Mouse (Mus musculus) heart, adult 2 months (tissue): Measurements from ENCODE around the gene Ccdc167.

ENCODE experiments used
- CTCF ChIP-seq: fragments of 200-600 bp; IDR thresholded peaks from 2 replicates; pipeline ENCODE4 v1.8.1; 2022; ENCODE audit warnings: antibody characterized with exemption, mild to moderate bottlenecking, moderate library complexity
- POLR2A ChIP-seq: fragments of 200-500 bp; IDR thresholded peaks from 2 replicates; pipeline ENCODE4 v1.6.1; 2011; ENCODE audit warnings: mild to moderate bottlenecking, low read depth, low read length, control low read depth; ENCODE audit not compliant: insufficient read depth

- TF ChIP-seq CTCF (no peak), POLR2A (no peak)
Measured at GRCm38 (mm10) chr17:29679038-29679767, 37.6 kb downstream of the Ccdc167 start.
